Mouse (Mus musculus) megakaryocyte progenitor cell, adult 5-6 weeks (primary cell): ENCODE results near the gene Rbms1. TPM values are rescaled to one million over a fixed set of nuclear protein-coding genes. Genes with fewer than 3 reads are reported as not detected.
"Not testable (repeated sequence)": the region's sequence is repeated elsewhere in the genome, so short reads cannot be mapped to it uniquely, and the experiment has no call there.

Source experiments
- ATAC-seq: replicated peaks from 2 replicates; pipeline ENCODE4 v1.8.0; 2016; ENCODE audit warnings: mild to moderate bottlenecking, moderate TSS enrichment, inconsistent platforms; ENCODE audit not compliant: poor library complexity
- total RNA-seq, 2 experiments: library from RNA; stranded (forward) in 1 of 2; stranded (reverse) in 1 of 2; fragments of 157-497, 149-512 nt in 1 of 2; fragments of 200-1000 nt in 1 of 2; gene quantifications; 2 replicates each; pipeline versions ENCODE4 v1.2.3 to v1.2.4; 2015 to 2017

Rbms1 gene
- total RNA-seq, 2 experiments from 2014 or later = 24.5 to 29.3 TPM

DNA sequence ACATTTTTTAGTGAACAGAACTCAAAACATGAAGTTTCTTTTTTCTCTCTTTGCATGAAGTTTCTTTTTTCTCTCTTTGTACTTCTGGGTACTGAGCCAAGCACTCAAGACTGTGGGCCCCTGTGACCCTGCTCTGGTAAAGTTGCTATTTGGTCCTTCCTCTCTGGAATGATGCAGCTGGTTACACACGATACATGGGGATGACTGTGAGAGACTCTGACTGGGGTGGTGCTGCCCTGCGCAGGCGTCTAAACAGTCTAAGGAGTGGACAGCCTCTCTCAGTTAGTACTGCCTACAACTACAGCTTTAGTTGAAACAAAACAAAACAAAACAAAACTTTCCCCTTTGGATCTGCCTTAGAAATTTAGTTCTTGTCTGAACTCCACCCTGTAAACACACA, 111.1 kb downstream of the Rbms1 start:
- no peak for ATAC-seq

DNA sequence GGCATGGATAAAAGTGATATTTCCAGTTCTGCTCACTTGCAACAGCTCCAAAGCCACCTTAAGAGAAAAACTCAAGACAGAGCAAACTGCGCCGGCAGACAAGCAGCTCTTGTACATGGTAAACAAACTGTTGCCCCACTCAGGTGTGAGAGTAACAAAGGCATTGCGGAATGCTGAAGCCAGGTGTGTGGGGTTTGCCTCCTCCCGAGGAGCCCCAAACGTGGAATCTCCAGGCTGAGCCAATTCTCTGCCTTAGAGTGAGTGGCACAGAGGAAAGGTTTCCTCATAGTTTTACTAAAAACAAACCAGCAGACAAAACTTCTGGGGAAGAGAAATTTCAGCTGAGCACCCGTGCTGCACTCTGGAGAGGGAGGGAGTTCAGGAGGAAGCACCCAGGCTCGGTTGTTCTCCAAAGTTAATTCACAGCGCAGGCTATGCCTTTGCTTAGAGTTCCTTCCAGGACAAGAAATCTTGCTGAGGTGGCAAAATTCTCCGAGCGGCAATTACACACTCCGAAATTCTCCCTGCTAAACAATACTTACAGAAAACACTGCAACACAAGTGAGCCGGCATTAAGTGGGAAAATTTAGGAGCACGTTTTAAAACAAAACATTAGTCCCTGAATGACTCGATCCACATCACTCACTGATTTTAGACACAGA, 111.8 kb downstream of the Rbms1 start:
- no peak for ATAC-seq

DNA sequence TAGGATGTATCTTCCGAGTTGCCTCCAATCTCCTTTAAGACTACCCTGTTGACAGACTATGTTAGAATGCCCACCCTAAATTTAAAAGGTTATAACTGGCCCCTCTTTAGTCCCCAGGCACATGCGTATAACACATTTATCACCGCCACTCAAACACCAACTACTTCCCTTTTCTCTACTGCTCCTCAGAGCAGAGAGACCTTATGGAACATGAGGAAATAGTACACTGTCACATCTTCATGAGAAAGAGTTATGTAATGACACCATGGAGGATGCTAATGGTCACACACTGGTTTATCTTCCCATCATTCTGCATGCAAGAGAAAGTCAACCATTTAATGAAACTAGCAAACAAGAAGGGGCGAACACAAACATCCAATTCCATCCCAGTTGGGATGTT, 114.5 kb downstream of the Rbms1 start:
- ATAC-seq = peak; percentile 93

DNA sequence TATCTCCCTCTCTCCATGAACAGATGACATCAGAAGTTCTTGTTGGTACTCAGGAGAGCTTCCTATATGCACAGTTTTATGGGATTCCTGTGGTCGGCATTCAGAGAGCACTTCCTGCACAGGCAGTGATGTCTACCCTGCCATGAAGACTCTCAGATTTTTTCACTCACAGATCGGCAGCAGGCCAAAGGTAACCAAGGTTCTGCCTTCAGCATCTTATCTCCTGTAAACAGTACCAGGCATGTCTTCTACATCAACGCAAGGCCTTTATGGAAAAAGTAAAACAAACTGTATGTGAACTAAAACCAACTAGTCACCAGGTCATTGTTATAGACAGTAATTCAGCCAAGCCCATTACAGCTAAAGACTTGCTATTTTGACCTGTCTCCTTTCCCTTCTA, 115.0 kb downstream of the Rbms1 start:
- no peak for ATAC-seq

DNA sequence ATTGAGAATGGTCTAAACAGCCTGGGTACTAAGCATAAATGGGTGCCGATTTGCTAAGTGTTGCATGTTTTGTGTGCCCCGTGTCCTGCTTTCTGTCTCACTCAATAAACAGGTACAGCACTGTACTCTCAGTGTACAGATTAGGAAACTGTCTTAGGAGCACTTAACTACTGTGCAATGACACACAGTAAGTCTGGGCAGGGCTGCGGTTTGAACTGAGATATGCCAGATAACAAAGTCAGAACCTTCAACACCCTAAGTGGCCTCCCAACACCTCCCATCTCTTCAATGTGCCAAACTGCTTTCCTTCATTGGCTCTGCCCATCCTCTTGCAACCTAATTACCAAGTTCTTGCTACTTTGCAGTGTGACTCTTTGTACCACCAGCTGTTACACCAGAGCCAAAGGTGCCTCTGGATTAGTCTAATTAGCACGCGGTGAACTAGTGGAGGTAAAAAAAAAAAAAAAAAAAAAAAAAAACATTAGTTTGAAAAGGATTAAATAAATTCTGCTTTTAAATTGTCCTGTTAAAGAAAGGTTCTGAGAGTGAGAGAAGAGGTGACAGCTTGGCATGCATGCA, 117.6 kb downstream of the Rbms1 start:
- peak; percentile 61 for ATAC-seq

DNA sequence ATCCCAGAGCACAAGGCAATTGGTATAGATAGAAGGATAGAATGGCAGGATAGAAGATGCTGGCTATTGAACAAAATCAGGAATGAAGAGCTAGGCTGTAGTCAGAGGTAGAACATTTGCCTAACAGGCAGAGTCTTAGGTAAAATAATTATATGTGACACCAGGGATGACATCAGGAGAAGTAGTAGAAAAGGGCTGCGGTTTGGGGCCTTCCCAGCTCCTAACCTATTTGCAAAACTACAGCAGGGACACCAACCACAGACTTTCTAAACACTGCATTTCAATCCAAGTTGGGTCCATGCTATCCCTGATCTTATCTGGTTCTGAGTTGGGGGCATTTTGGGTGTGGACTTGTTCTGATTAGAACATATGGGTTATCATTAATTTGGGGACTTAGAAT, 118.7 kb downstream of the Rbms1 start:
- ATAC-seq = no peak

DNA sequence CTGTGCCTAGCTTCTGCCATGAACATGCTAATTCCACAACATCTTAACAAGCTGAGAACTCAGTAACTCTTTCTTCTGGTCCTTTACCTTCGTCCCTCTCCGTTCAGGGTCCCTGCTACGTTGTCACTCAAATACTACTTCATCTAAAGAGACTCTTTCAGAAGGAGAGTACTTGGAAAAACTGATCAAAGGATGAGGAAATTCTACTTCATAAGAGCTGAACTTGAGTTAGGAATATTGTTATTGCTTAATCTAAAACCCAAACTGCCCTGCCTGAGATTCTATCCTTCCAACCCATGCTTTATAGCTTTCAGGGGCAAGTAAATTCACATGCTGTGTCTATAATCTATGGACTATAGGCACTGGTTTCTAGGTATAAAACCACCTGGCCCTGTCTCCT, 119.4 kb downstream of the Rbms1 start:
- ATAC-seq = no peak

DNA sequence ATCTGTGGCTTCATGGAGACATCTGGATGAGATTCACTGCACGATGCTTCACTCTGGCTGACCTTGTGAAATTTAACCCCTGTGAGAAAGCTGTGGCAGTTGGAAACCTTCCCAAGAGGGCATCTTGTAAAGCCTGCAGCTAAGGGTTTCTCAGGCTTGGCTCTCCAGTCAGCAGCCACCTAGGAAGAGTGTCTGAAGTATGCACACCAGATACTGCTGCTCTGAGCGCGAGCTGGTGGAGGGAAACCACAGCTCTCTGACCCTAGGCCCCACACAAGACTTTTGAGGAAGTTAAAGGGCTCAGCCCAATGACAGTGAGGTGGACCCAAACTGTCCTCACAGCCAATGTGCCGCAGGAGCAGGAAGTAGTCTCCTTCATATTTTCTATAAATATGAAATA, 120.0 kb downstream of the Rbms1 start:
- ATAC-seq = peak; percentile 93

DNA sequence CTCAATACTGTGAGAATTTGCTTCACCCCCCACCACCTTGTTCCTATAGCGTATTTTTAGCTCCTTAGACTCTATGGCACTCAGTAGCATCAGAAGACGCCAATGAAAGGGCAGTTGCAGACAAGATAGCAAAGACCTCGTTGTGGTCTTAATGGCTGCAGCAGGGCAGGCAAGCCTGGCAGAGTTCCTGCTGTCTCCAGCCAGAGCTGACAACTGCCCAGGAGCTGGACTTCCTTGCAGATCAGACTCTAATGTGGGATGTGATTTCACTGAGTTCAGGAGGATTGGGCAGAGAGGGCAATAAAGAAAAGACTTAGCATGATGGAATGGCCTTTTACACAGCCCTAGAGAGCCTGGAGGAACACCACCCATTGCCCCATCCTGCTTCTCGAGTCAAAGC, 122.1 kb downstream of the Rbms1 start:
- no peak for ATAC-seq

DNA sequence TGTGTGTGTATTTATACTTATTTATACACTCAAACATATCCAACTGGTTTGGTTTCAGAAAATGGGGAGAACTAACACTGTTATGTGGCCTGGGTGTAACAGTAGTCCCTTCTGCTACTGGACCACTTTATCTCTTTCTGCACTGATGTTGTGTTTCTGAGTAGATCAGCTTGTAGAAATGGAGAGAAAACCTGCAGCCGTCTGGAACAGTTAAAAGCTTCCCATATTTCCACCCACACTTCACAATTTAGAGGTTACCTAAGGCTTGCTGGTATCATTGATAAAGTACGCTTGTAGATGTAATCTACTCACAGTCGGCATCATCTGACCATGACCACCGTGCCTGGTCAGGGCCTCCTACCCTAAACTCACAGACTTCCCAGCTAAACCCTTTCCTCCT, 123.5 kb downstream of the Rbms1 start:
- no peak for ATAC-seq

DNA sequence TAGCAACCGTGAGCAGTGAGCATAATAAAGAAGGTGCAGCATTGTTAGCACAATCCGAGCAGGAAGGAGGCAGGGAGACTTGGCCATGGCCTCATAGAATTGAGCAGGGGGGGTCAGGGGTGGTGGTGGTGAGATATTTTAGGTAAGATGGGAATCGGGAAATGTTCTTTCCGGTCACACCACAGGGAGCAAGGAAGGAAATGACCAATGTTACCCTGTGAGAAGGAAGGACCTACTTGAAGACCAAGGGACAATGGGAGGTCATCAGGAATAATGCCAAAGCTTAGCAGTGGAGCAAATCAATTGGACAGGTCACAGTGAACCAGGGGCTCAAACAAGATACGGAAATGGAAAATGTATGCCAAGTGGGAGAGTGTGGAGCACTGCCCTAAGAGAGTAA, 124.1 kb downstream of the Rbms1 start:
- no peak for ATAC-seq

DNA sequence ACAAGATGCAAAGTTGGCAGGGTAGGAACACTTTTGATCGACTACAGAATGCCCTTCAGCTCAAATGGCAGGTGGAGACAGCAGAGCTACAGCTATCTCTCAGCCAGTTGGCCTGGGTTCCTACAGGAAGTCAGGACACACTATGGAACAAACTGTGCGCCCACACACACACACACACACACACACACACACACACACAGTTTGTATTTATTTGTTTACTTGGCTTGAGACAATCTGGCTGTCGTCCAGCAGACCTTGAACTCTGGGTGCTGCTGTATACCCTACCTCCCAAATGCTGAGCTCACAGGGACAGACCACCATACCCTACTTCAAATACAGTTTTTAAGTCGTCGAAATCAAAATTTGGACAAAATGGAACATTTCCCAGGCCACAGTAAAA, 125.4 kb downstream of the Rbms1 start:
- ATAC-seq = no peak

DNA sequence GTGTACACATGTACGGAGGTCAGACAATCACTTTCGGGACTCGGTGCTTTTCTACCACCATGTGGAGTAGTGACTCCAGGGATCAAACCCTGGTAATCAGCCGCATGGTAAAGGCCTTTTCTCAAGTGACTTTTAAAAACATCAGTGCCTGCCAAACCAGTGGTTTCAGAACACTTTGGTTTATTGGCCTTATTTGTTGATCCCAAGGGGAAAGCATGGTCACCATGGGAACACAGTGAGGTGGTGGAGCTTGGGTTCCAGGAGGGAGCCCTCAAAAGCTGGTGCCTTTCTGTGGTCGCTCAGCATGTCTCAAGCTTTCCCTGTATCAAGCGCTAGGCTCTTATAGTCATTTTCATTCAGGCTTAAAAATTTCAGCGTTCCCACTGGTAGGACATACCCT, 126.8 kb downstream of the Rbms1 start:
- ATAC-seq = no peak

DNA sequence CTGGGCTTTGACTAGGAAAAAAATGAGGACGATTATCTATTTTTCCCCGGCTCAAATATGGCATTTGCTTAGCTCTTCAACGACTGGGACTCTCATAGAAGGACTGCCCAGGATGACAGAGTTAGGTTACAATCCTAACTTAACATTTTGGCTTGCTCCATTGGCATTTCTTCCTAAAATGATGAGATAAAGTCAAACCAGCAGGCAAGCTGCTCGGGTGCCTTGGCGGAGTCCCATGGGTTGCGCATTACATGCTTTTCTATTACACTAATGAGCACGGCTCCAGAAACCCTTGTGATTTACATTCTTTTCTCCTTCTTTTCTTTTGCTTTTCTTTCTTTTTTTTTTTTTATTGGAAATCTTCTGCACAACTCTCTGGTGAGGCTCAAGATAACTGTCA, 128.7 kb downstream of the Rbms1 start:
- ATAC-seq = no peak

DNA sequence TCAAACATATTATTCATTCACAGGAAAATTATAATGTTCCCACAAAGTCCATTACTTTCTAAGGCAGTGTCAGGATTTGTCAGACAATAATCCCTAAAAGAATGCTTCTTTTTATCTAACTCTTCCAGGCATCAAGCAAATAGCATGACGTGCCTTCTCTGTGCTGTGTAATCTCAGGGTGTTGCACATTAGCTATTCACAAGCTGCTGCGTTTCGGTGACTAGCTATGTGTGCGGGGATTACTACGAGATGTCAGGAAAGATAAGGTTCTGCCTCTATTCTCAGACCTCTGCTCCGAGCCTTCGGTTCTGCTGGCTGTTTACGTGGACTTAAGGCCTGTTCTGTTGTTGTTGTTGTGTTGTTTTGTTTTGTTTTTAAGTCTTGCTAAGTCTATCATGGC, 130.7 kb downstream of the Rbms1 start:
- no peak for ATAC-seq

DNA sequence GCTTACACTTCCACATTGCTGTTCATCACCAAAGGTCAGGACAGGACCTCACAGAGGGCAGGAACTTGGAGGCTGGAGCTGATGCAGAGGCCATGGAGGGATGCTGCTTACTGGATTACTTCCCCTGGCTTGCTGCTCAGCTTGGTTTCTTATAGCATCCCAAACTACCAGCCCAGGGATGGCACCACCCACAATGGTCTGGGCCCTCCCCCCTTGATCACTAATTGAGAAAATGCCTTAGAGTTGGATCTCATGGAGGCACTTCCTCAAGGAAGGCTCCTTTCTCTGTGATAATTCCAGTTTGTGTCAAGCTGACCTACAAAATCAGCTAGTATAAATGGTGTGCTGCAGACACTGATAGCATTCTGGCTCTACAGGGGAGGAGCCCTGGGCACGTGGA, 132.5 kb downstream of the Rbms1 start:
- ATAC-seq = not testable (repeated sequence)

DNA sequence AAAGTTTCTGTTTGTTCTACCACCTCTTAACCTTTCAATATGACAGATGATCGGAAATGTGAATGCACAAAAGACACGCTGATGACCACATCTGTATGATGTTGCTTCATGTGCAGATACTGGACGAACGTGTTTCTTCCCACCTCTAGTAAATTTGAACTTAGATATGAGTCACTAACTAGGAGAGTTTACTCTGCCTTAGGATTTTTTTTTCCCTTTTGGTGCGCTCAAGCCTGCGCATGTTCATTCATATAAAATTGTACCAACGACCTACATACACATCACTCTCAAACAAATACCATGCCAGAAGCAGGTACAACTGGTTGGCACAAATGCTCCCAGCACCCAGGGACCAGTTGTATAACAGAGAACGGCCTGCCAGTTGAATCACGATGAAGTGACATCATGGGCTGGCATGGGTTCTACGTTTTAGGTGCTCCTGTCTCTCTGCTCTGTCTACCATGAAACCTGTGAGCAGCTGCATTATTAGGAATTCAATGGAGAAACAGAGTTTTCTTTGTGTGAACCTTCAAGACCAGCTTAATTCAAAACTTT, 134.0 kb downstream of the Rbms1 start:
- ATAC-seq = no peak

DNA sequence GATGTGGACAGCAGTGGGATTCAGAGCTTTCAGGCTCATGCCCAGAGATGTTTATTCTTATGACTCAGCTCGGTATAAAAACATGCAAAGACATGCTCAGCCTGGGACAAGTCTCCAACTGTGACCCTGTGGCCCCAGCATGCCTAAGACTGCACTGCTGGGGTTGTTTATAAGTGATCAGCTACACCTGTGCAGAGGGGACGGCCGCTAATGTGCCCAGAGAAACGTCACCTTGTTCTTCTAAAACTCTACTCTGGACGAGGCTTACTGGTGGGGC, 135.9 kb downstream of the Rbms1 start:
- ATAC-seq = no peak

DNA sequence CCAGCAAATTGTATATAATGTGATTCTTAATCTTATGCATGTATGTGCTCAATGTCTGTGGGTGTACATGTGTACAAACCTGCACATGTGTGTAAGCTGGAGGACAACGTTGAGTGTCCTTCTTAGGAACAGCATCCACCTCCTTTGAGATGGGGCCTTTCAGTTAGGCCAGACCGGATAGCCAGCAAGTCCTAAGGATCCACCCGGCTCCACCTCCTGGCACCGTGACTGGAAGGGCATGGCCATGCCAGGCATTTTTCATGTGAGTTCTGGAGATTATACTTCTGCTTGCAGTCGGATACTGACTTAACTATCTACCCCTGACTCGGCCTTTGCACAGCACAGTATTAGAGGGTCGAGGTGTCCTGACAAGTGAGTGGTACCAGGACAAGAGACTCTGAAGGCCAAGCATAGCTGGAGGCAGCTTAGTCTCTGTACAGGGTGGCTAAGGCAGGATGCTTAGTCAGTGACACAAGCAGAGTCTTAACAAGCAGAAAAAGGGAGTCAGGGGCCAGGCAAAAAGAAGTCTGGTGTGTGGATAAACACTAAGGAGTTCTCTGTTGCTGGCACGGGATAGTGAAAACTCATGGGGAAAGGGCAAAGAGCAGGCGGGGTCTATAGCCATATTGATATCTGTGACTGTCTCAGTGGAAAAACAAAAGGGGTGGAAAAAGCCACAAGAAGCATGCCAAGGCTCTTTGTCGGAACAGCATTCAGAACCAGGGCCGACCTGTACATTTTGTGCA, 136.4 kb downstream of the Rbms1 start:
- ATAC-seq = no peak

DNA sequence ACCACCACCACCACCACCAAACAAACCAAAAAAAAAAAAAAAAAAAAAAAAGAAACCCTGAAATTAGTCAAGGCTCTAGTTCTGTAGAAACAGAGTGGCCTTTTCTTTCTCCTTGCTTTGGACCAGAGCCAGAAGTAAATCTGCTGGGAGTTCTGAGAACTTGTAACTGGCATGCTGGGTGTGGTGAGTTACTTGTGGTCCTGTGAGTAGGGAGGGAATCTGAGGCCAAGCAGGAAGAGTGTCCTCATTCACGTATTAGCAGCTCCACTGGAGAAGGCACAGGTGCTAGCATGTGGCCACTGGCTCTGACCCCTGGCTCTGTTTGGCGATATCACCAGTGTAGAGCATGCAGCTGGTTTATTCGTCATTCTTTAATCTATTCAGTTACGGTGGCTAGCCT, 137.3 kb downstream of the Rbms1 start:
- ATAC-seq = no peak

DNA sequence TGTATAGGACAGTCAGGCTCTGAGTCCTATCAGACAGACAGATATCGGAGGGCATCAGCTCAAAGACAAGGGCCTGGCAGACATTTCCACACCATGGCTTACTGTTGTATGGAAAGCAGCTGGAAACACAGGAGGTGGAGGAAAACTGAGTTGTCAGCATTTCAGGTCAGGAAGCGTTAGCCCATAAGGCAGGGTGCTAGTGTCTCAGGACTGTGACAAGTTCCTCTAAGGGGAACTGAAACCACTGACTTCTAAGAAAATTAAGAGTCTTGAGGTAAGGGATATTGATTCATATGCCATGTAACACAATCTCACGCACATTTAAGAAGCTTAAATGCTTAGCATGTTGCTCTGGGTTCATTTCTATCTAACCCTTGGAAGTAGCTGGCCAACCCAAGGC, 141.4 kb downstream of the Rbms1 start:
- peak; percentile 91 for ATAC-seq

DNA sequence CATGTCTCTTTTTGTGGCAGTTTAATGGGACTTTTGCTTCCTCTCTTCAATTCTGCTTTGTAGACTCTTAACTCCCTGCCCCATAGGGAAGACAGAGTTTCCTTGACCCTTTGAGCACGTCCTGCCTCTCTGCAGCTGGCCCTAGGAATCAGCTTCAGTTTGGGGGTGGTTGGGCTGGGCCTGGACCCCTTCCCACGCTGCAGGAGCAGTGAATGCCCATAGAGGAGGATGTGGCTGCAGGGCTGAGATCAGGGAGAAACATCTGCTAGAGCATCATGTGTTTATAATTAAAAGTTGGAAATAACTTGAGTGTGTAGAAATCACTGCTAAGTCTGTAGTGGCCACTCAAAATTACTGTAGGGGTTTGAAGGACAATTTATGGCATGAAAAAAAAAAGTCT, 144.4 kb downstream of the Rbms1 start:
- ATAC-seq = no peak
